Mouse (Mus musculus) ES-E14 (cell line): Measurements from ENCODE around the gene Plekhg2.

Experiments used
- HCFC1 ChIP-seq: IDR thresholded peaks from 2 replicates; pipeline ENCODE4 v1.6.1; 2012; ENCODE audit warnings: low read length, inconsistent platforms, borderline replicate concordance; ENCODE audit not compliant: insufficient read depth
- ZNF384 ChIP-seq: IDR thresholded peaks from 2 replicates; pipeline ENCODE4 v1.6.1; 2012; ENCODE audit warnings: low read depth, low read length, inconsistent platforms

GRCm38 (mm10) chr7:28401942-28402341, 29.5 kb upstream of the Plekhg2 start:
- TF ChIP-seq HCFC1: no peak
- no peak for TF ChIP-seq ZNF384
